Mouse (Mus musculus) lung, adult 2 months (tissue): ENCODE measurements around the gene Npff. TPM values are rescaled to one million over a fixed set of nuclear protein-coding genes. Genes with fewer than 3 reads are reported as not detected.

Experiments
- DNase-seq: peaks from one replicate; pipeline ENCODE4 v3.0.0; 2022
- H3K4me1 ChIP-seq: fragments of 200-500 bp; 2 replicates; pipeline ENCODE4 v1.6.1; 2011; ENCODE audit warnings: low read length; ENCODE audit not compliant: control insufficient read depth, insufficient read depth
- H3K4me3 ChIP-seq: fragments of 200-500 bp; replicated peaks from 2 replicates; pipeline ENCODE3; 2011; ENCODE audit warnings: low read depth, mild to moderate bottlenecking, control low read depth, low read length; ENCODE audit errors: extremely low read depth
- CTCF ChIP-seq: fragments of 200-500 bp; IDR thresholded peaks from 2 replicates; pipeline ENCODE4 v1.5.1; 2011; ENCODE audit warnings: mild to moderate bottlenecking, low read length, control low read depth; ENCODE audit not compliant: insufficient read depth
- POLR2A ChIP-seq: fragments of 200-500 bp; IDR thresholded peaks from 2 replicates; pipeline ENCODE4 v1.6.1; 2011; ENCODE audit warnings: low read depth, mild to moderate bottlenecking, control low read depth, low read length, borderline replicate concordance; ENCODE audit errors: extremely low read depth
- WGBS: fragments of 180-500 bp; shearing (Covaris S2); methylation state at CpG from one replicate; pipeline ENCODE4 v1.1.7; 2018; 5-methylcytosine and 5-hydroxymethylcytosine counted together
- polyA plus RNA-seq: library from polyadenylated mRNA; depleted of rRNA; stranded (reverse); fragments of >200 nt; gene quantifications from 2 replicates; pipeline ENCODE4 v1.2.3, GENCODE M21; 2012; rRNA removed

Gene Npff
- polyA plus RNA-seq, 1 experiment, result 11.0 TPM

- DNase-seq, result no peak
- no peaks in the 10 kb centered on the region for H3K4me1 ChIP-seq
- no peak overlapping the region for H3K4me3 ChIP-seq
- TF ChIP-seq POLR2A (no peak), CTCF (no peak)
- 59% methylated on average over 3 of the region's 3 CpGs for WGBS
Observed at GRCm38 (mm10) chr15:102499370-102499769, 25.4 kb downstream of the Npff start.

GRCm38 (mm10) chr15:102498322-102498721 is 26.4 kb downstream of the Npff start:
- TF ChIP-seq CTCF, result no peak
- no peak for TF ChIP-seq POLR2A
- 89% methylated on average over 3 of the region's 3 CpGs for WGBS
- DNase-seq, result no peak
- no peak overlapping the region for H3K4me3 ChIP-seq
- H3K4me1 ChIP-seq, result peaks cover 5% of the 10 kb centered on the region

- no peak for DNase-seq
- TF ChIP-seq CTCF (no peak), POLR2A (no peak)
- WGBS, result 50% methylated on average over 1 of the region's 1 CpGs
- H3K4me3 ChIP-seq, result no peak overlapping the region
- H3K4me1 ChIP-seq, result no peaks in the 10 kb centered on the region; the same call in 1 of the 2 replicates
Observed at GRCm38 (mm10) chr15:102487664-102488063, 37.1 kb downstream of the Npff start.

- WGBS, result 85% methylated on average over 12 of the region's 12 CpGs
- Histone ChIP-seq H3K4me1 (no peaks in the 10 kb centered on the region), H3K4me3 (no peak overlapping the region)
- no peak for DNase-seq
- TF ChIP-seq POLR2A (no peak), CTCF (no peak)
Observed at GRCm38 (mm10) chr15:102485853-102486252, 38.9 kb downstream of the Npff start.

- Histone ChIP-seq H3K4me3 (no peak overlapping the region), H3K4me1 (no peaks in the 10 kb centered on the region)
- TF ChIP-seq CTCF (no peak), POLR2A (no peak)
- WGBS, result 89% methylated on average over 3 of the region's 3 CpGs
- DNase-seq, result no peak
Observed at GRCm38 (mm10) chr15:102483136-102483535, 41.6 kb downstream of the Npff start.

- WGBS, result 83% methylated on average over 2 of the region's 2 CpGs
- TF ChIP-seq POLR2A (no peak), CTCF (no peak)
- H3K4me3 ChIP-seq, result no peak overlapping the region
- peaks cover 10% of the 10 kb centered on the region for H3K4me1 ChIP-seq
- no peak for DNase-seq
Observed at GRCm38 (mm10) chr15:102474520-102474919, 50.2 kb downstream of the Npff start.

Other genes starting within 250 kb of the Npff start
- 95.4 and 97.1 TPM in 2 replicates for gene Mfsd5, start 245.5 kb downstream of the Npff start, polyA plus RNA-seq
- gene Espl1, start 228.7 kb downstream of the Npff start, polyA plus RNA-seq, result 2.4 and 3.8 TPM in 2 replicates
- 66.1 and 121 TPM in 2 replicates for gene Pfdn5, start 198.8 kb downstream of the Npff start, polyA plus RNA-seq
- gene Myg1, start 193.2 kb downstream of the Npff start, polyA plus RNA-seq, result 50.2 and 53.8 TPM in 2 replicates
- 21.9 and 27.5 TPM in 2 replicates for gene Aaas, start 174.2 kb downstream of the Npff start, polyA plus RNA-seq
- 0.05 TPM in 1 of 2 replicates, not detected in the other for gene Sp7, start 157.8 kb downstream of the Npff start, polyA plus RNA-seq
- 18.5 and 20.0 TPM in 2 replicates for gene Sp1, start 118.8 kb downstream of the Npff start, polyA plus RNA-seq
- gene Amhr2, start 79.6 kb downstream of the Npff start, polyA plus RNA-seq, result 20.8 and 21.1 TPM in 2 replicates
- gene Prr13, start 65.9 kb downstream of the Npff start, polyA plus RNA-seq, result 216 and 271 TPM in 2 replicates
- 378 and 395 TPM in 2 replicates for gene Pcbp2, start 54.4 kb downstream of the Npff start, polyA plus RNA-seq
- not detected in 2 replicates for gene Gm10337, start 21.2 kb downstream of the Npff start, polyA plus RNA-seq
- gene Map3k12, start 7.9 kb downstream of the Npff start, polyA plus RNA-seq, result 9.9 and 13.1 TPM in 2 replicates
- gene Tarbp2, start 6.8 kb downstream of the Npff start, polyA plus RNA-seq, result 51.7 and 61.1 TPM in 2 replicates
- 0.11 and 0.22 TPM in 2 replicates for gene Gm28047, start 100.1 kb upstream of the Npff start, polyA plus RNA-seq
- gene Atf7, start 100.5 kb upstream of the Npff start, polyA plus RNA-seq, result 90.4 and 119 TPM in 2 replicates
- gene Atp5g2, start 147.4 kb upstream of the Npff start, polyA plus RNA-seq, result 250 and 262 TPM in 2 replicates
- 76.5 and 105 TPM in 2 replicates for gene Calcoco1, start 197.2 kb upstream of the Npff start, polyA plus RNA-seq